Comparison of ENCODE assay signal across 21 mouse cellular contexts in genomic region chr3:102737106-102737505, GRCm38 (mm10). TPM values are rescaled to one million over a fixed set of nuclear protein-coding genes. Genes with fewer than 3 reads are reported as not detected.
DNase-seq lines count a peak whose midpoint lies in the region; ATAC-seq lines count a peak whose summit lies in the region.
"Had no signal": no experiment of that assay in that cellular context is flagged by ENCODE, and none has a peak within 500 bp of the region (broad histone marks: within the 10 kb centered on the region; RNA-seq: fewer than 3 reads in every experiment).

No protein-coding gene starts in this region.

- ATAC-seq in heart, embryonic 16.5 days (replicated peaks; ENCODE audit: extremely low read depth, insufficient read depth, low FRiP score): no peak
- ATAC-seq: activated CD4-positive, CD25-positive, alpha-beta regulatory T cell, adult 4 months; forebrain, embryonic 15.5 days; midbrain, embryonic 16.5 days had no signal

- no peaks in the 10 kb centered on the region for H3K36me3 ChIP-seq in heart, embryonic 16.5 days (ENCODE audit: control insufficient read depth, insufficient read depth)
- H3K36me3 ChIP-seq: forebrain, embryonic 15.5 days; limb, embryonic 12.5 days; liver, embryonic 15.5 days; neural tube, embryonic 12.5 days had no signal

- H3K9me3 ChIP-seq in heart, embryonic 16.5 days (replicated peaks; ENCODE audit: control insufficient read depth, low read length): no peaks in the 10 kb centered on the region
- H3K9me3 ChIP-seq: forebrain, embryonic 15.5 days; limb, embryonic 12.5 days; liver, embryonic 15.5 days; neural tube, embryonic 12.5 days had no signal

- H3K9ac ChIP-seq in heart, embryonic 16.5 days (ENCODE audit: low read length): peak overlapping the region; percentile 33; the same call in 1 of the 2 replicates
- H3K9ac ChIP-seq: forebrain, embryonic 15.5 days; limb, embryonic 12.5 days; liver, embryonic 15.5 days; neural tube, embryonic 12.5 days had no signal

- peak overlapping the region; percentile 83; the same call in 1 of the 2 replicates for H3K27ac ChIP-seq in heart, embryonic 16.5 days (ENCODE audit: low read length)
- H3K27ac ChIP-seq in brown adipose tissue, adult 24 weeks (replicated peaks; ENCODE audit: low read depth, low read length): peak overlapping the region; percentile 85
- H3K27ac ChIP-seq: forebrain, embryonic 15.5 days; limb, embryonic 12.5 days; neural tube, embryonic 12.5 days had no signal

- no peak overlapping the region for H3K4me3 ChIP-seq in heart, embryonic 16.5 days (ENCODE audit: low read length)
- no peak overlapping the region for H3K4me3 ChIP-seq in brown adipose tissue, adult 24 weeks (ENCODE audit: insufficient read depth, low read depth, low read length)
- H3K4me3 ChIP-seq: forebrain, embryonic 15.5 days; limb, embryonic 12.5 days; liver, embryonic 15.5 days; neural tube, embryonic 12.5 days had no signal

- H3K4me2 ChIP-seq in heart, embryonic 16.5 days (ENCODE audit: low read depth, low read length): peak overlapping the region; percentile 10; the same call in 1 of the 2 replicates
- H3K4me2 ChIP-seq: forebrain, embryonic 15.5 days; limb, embryonic 12.5 days; liver, embryonic 15.5 days had no signal

- H3K4me1 ChIP-seq in heart, embryonic 16.5 days (ENCODE audit: control insufficient read depth, insufficient read depth, low read length): peaks cover 36% of the 10 kb centered on the region
- H3K4me1 ChIP-seq in brown adipose tissue, adult 24 weeks (ENCODE audit: control insufficient read depth, insufficient read depth, insufficient read length, low read length): peaks cover 15% of the 10 kb centered on the region

- intact Hi-C loops in heart, postnatal 25 days (cut with DNase I): loop anchor here (2.0 kb wide), 1 partner anchor 18 kb away; no protein-coding TSS in a partner anchor
- intact Hi-C loops in left cerebral cortex, postnatal 4 days (cut with DNase I): no loop called here
- intact Hi-C loops in left cerebral cortex, postnatal 36 days (cut with DNase I): no loop called here

- 73% methylated on average over 6 of the region's 6 CpGs for WGBS in heart, embryonic 16.5 days

- DNase-seq in cerebellum, postnatal 14 days: peak; percentile 80 to 89
- no peak for DNase-seq in cerebellum, adult 11 months
- DNase-seq in heart, postnatal 25 days (ENCODE audit: low spot score): no peak
- DNase-seq in left cerebral cortex, postnatal 4 days: peak; percentile 79
- no peak for DNase-seq in left cerebral cortex, postnatal 36 days (ENCODE audit: low spot score in 2 of 2)
- DNase-seq in urinary bladder, postnatal 4 days (ENCODE audit: low spot score in 2 of 2): no peak
- DNase-seq: adrenal gland, postnatal 25 days; heart, postnatal 36 days; kidney, adult 2 months; kidney, postnatal 36 days; right cerebral cortex, postnatal 25 days had no signal

- H3K27me3 ChIP-seq in heart, embryonic 16.5 days (ENCODE audit: control insufficient read depth, insufficient read depth, low read length): no peaks in the 10 kb centered on the region
- H3K27me3 ChIP-seq: forebrain, embryonic 15.5 days had no signal

RNA-seq across cellular contexts. Expression of gene Tspan2, which starts 2.8 kb away (rescaled TPM):
- 27.8 and 27.9 TPM in 2 replicates for polyA plus RNA-seq in heart, embryonic 16.5 days (2015; fragmentation: Nextera tagmentation; extraction: Ambion mirVana)
- total RNA-seq in heart, postnatal 25 days (2021): 10 to 100 TPM; 12.7 to 15.0 TPM
- 10 to 100 TPM; 23.6 to 30.7 TPM for total RNA-seq in left cerebral cortex, postnatal 4 days (2021)
- 100 to 1,000 TPM in 1 of 2 experiments, 10 to 100 TPM in 1; 72.9 to 121 TPM for total RNA-seq in left cerebral cortex, postnatal 36 days (2021)
- polyA plus RNA-seq in brown adipose tissue, adult 24 weeks (2012; ENCODE audit: insufficient read depth, insufficient read length, missing spikeins): 3.5 and 4.5 TPM in 2 replicates

RNA-seq across cellular contexts. Expression of gene Tshb, which starts 45.4 kb away (rescaled TPM):
- 0.11 TPM in 1 of 2 replicates, not detected in the other for polyA plus RNA-seq in heart, embryonic 16.5 days (2015; fragmentation: Nextera tagmentation; extraction: Ambion mirVana)
- not detected for total RNA-seq in heart, postnatal 25 days (2021)
- total RNA-seq in left cerebral cortex, postnatal 4 days (2021): not detected
- total RNA-seq in left cerebral cortex, postnatal 36 days (2021): not detected
- not detected in 2 replicates for polyA plus RNA-seq in brown adipose tissue, adult 24 weeks (2012; ENCODE audit: insufficient read depth, insufficient read length, missing spikeins)
- total RNA-seq: adrenal gland, postnatal 25 days; gastrocnemius, adult 18-20 months; heart, postnatal 36 days; layer of hippocampus, postnatal 25 days had no signal
- polyA plus RNA-seq: kidney, adult 2 months; liver, embryonic 15.5 days had no signal

Comparison
In these comparisons a context has a peak if more than half of its experiments do, and no peak if none do; other contexts are left out.
1. DNase-seq: peak in cerebellum, postnatal 14 days (2 of 2) and left cerebral cortex, postnatal 4 days (single experiment); none in cerebellum, adult 11 months (single experiment), heart, postnatal 25 days (single experiment), left cerebral cortex, postnatal 36 days (0 of 2) and urinary bladder, postnatal 4 days (0 of 2).